Comparison of ENCODE assay signal across 18 mouse cellular contexts in genomic region chr4:88015261-88015660, GRCm38 (mm10). TPM values are rescaled to one million over a fixed set of nuclear protein-coding genes. Genes with fewer than 3 reads are reported as not detected.
DNase-seq lines count a peak whose midpoint lies in the region; ATAC-seq lines count a peak whose summit lies in the region.
"Had no signal": no experiment of that assay in that cellular context is flagged by ENCODE, and none has a peak within 500 bp of the region (broad histone marks: within the 10 kb centered on the region; RNA-seq: fewer than 3 reads in every experiment).

No protein-coding gene starts in this region.

- no peak overlapping the region for H3K4me3 ChIP-seq in heart, embryonic 12.5 days
- H3K4me3 ChIP-seq: embryonic facial prominence, embryonic 10.5 days; hindbrain, embryonic 13.5 days; midbrain, embryonic 12.5 days; neural tube, embryonic 13.5 days had no signal

- peaks cover 45% of the 10 kb centered on the region for H3K4me1 ChIP-seq in heart, embryonic 12.5 days (replicated peaks)

- H3K36me3 ChIP-seq in heart, embryonic 12.5 days, result no peaks in the 10 kb centered on the region

- DNase-seq in heart, postnatal 10 days, result no peak
- peak; percentile 39 for DNase-seq in right cerebral cortex, adult 18-20 months
- no peak for DNase-seq in right cerebral cortex, postnatal 10 days (ENCODE audit: low spot score in 2 of 2)
- peak; percentile 32 for DNase-seq in fibroblast of lung, adult 2 months (ENCODE audit: low read depth)
- DNase-seq in telencephalon, adult 2 months (ENCODE audit: low read depth, low spot score), result peak; percentile 16
- DNase-seq in layer of hippocampus, postnatal 25 days (ENCODE audit: extremely low spot score in 1 of 2, low spot score in 1 of 2), result no peak
- no peak for DNase-seq in left cerebral cortex, adult 11 months (ENCODE audit: low spot score)
- DNase-seq: adrenal gland, adult 2 months; cerebellum, adult 8-10 months; lung, postnatal 14 days; thymus, postnatal 4 days had no signal

- 30% methylated on average over 7 of the region's 7 CpGs for WGBS in heart, embryonic 12.5 days

- H3K9me3 ChIP-seq in heart, embryonic 12.5 days (replicated peaks), result no peaks in the 10 kb centered on the region
- H3K9me3 ChIP-seq: embryonic facial prominence, embryonic 10.5 days; hindbrain, embryonic 13.5 days; midbrain, embryonic 12.5 days; neural tube, embryonic 13.5 days had no signal

- H3K27me3 ChIP-seq in heart, embryonic 12.5 days (replicated peaks), result no peaks in the 10 kb centered on the region
- H3K27me3 ChIP-seq: CH12.LX; hindbrain, embryonic 13.5 days; midbrain, embryonic 12.5 days; neural tube, embryonic 13.5 days had no signal

- no peak for ATAC-seq in heart, embryonic 12.5 days (ENCODE audit: insufficient number of reproducible peaks, low FRiP score)

- no peak overlapping the region for H3K9ac ChIP-seq in heart, embryonic 12.5 days
- H3K9ac ChIP-seq: hindbrain, embryonic 13.5 days; liver, embryonic 14.5 days; midbrain, embryonic 12.5 days; neural tube, embryonic 13.5 days had no signal

- intact Hi-C loops in heart, postnatal 10 days (cut with DNase I), result no loop called here

- peak overlapping the region; percentile 53 for H3K4me2 ChIP-seq in heart, embryonic 12.5 days
- H3K4me2 ChIP-seq: hindbrain, embryonic 13.5 days; midbrain, embryonic 12.5 days; neural tube, embryonic 13.5 days had no signal

- H3K27ac ChIP-seq in heart, embryonic 12.5 days (ENCODE audit: poor library complexity, severe bottlenecking), result peak overlapping the region; percentile 56; the same call in 1 of the 2 replicates
- H3K27ac ChIP-seq: embryonic facial prominence, embryonic 10.5 days; hindbrain, embryonic 13.5 days; liver, embryonic 14.5 days; midbrain, embryonic 12.5 days; neural tube, embryonic 13.5 days had no signal

RNA-seq across cellular contexts. Expression of gene Mllt3, which starts 17.9 kb away (rescaled TPM):
- polyA plus RNA-seq in heart, embryonic 12.5 days (2016; fragmentation: Nextera tagmentation; extraction: Ambion mirVana), result 54.3 and 57.6 TPM in 2 replicates
- 10 to 100 TPM; 10.7 to 12.3 TPM for total RNA-seq in heart, postnatal 10 days (2021)
- total RNA-seq in layer of hippocampus, postnatal 25 days (2021), result 10 to 100 TPM; 41.1 to 49.8 TPM

Comparison
In these comparisons a context has a peak if more than half of its experiments do, and no peak if none do; other contexts are left out.
1. DNase-seq: peak in right cerebral cortex, adult 18-20 months (single experiment), fibroblast of lung, adult 2 months (single experiment) and telencephalon, adult 2 months (single experiment); none in heart, postnatal 10 days (0 of 2), right cerebral cortex, postnatal 10 days (0 of 2), layer of hippocampus, postnatal 25 days (0 of 2) and left cerebral cortex, adult 11 months (single experiment).